Mouse (Mus musculus) brain, embryonic 14.5 days (tissue): Measurements from ENCODE around the gene Rnf212b.

Source experiments
- CTCF ChIP-seq: fragments of 200-500 bp; IDR thresholded peaks from 2 replicates; pipeline ENCODE4 v1.5.1; 2012; ENCODE audit warnings: inconsistent platforms, mild to moderate bottlenecking, moderate library complexity, borderline replicate concordance; ENCODE audit not compliant: insufficient read depth, insufficient read length; ENCODE audit errors: extremely low read depth
- POLR2A ChIP-seq: fragments of 200-500 bp; IDR thresholded peaks from 2 replicates; pipeline ENCODE4 v1.6.1; 2012; ENCODE audit warnings: mild to moderate bottlenecking, inconsistent platforms, borderline replicate concordance; ENCODE audit not compliant: poor library complexity, insufficient read depth, insufficient read length, severe bottlenecking; ENCODE audit errors: extremely low read depth

- TF ChIP-seq CTCF, result no peak
- TF ChIP-seq POLR2A, result no peak
Observed at GRCm38 (mm10) chr14:54884022-54884712, 70.2 kb downstream of the Rnf212b start.
